Mouse (Mus musculus) kidney, adult 2 months (tissue): Measurements from ENCODE around the gene Mfsd5. TPM values are rescaled to one million over a fixed set of nuclear protein-coding genes. Genes with fewer than 3 reads are reported as not detected.
A peak's percentile ranks its signal among the peaks of the same experiment; 100 is the strongest.

Experiments
- DNase-seq: peaks from one replicate; pipeline ENCODE4 v3.0.0; 2021
- H3K27ac ChIP-seq: fragments of 200-500 bp; 2 replicates; pipeline ENCODE4 v1.5.1; 2012; ENCODE audit warnings: low read depth, low read length, control low read depth, inconsistent platforms; ENCODE audit not compliant: insufficient read depth
- H3K27me3 ChIP-seq: fragments of 200-500 bp; replicated peaks from 2 replicates; pipeline ENCODE4 v1.6.1; 2012; ENCODE audit warnings: mild to moderate bottlenecking, moderate library complexity, low read length, inconsistent platforms; ENCODE audit not compliant: control insufficient read depth, insufficient read depth
- H3K36me3 ChIP-seq: fragments of 200-500 bp; 2 replicates; pipeline ENCODE4 v1.6.1; 2012; ENCODE audit warnings: mild to moderate bottlenecking, moderate library complexity, low read length, inconsistent platforms; ENCODE audit not compliant: control insufficient read depth, insufficient read depth
- H3K4me1 ChIP-seq: fragments of 200-500 bp; 2 replicates; pipeline ENCODE4 v1.6.1; 2011; ENCODE audit warnings: low read length; ENCODE audit not compliant: control insufficient read depth, insufficient read depth
- H3K4me3 ChIP-seq: fragments of 200-500 bp; 2 replicates; pipeline ENCODE4 v1.5.1; 2011; ENCODE audit warnings: mild to moderate bottlenecking, low read depth, low read length, control low read depth; ENCODE audit not compliant: insufficient read depth
- CTCF ChIP-seq: fragments of 200-500 bp; conservative IDR thresholded peaks from 2 replicates; pipeline ENCODE4 v1.5.1; 2011; ENCODE audit warnings: low read depth, mild to moderate bottlenecking, control low read depth, low read length, moderate library complexity, mixed read lengths; ENCODE audit not compliant: insufficient read depth, insufficient read length
- POLR2A ChIP-seq: fragments of 200-500 bp; IDR thresholded peaks from one replicate; pipeline ENCODE4 v1.6.1; 2011; ENCODE audit warnings: low read depth, low read length, control low read depth
- WGBS: fragments of 180-500 bp; shearing (Covaris S2); methylation state at CpG from one replicate; pipeline ENCODE4 v1.1.7; 2018; 5-methylcytosine and 5-hydroxymethylcytosine counted together
- polyA plus RNA-seq: library from polyadenylated mRNA; depleted of rRNA; stranded (reverse); fragments of >200 nt; gene quantifications from 2 replicates; pipeline ENCODE4 v1.2.3, GENCODE M21; 2012; rRNA removed

The Mfsd5 gene
- polyA plus RNA-seq, 1 experiment = 66.5 TPM

GRCm38 (mm10) chr15:102315292-102315691 is 36.0 kb downstream of the Mfsd5 start:
- H3K4me3 ChIP-seq = no peak overlapping the region
- TF ChIP-seq POLR2A (no peak), CTCF (no peak)
- no peak overlapping the region for H3K27ac ChIP-seq
- peak; percentile 12 for DNase-seq
- H3K4me1 ChIP-seq = no peaks in the 10 kb centered on the region
- no peaks in the 10 kb centered on the region for H3K36me3 ChIP-seq
- WGBS = 85% methylated on average over 8 of the region's 8 CpGs
- no peaks in the 10 kb centered on the region for H3K27me3 ChIP-seq

GRCm38 (mm10) chr15:102316263-102316662 is 37.0 kb downstream of the Mfsd5 start:
- no peak overlapping the region for H3K27ac ChIP-seq
- peak; percentile 75 for DNase-seq
- peak; percentile 94 for TF ChIP-seq CTCF
- no peak for TF ChIP-seq POLR2A
- H3K36me3 ChIP-seq = no peaks in the 10 kb centered on the region
- H3K4me1 ChIP-seq = no peaks in the 10 kb centered on the region
- no peaks in the 10 kb centered on the region for H3K27me3 ChIP-seq
- H3K4me3 ChIP-seq = no peak overlapping the region
- 80% methylated on average over 6 of the region's 6 CpGs for WGBS

- Histone ChIP-seq H3K4me3 (peak overlapping the region; percentile 22; the same call in 1 of the 2 replicates), H3K4me1 (peaks cover 6% of the 10 kb centered on the region; the same call in 1 of the 2 replicates)
- WGBS = 77% methylated on average over 12 of the region's 12 CpGs
Measured at GRCm38 (mm10) chr15:102324654-102325473, 45.6 kb downstream of the Mfsd5 start.

GRCm38 (mm10) chr15:102326022-102326576 is 46.8 kb downstream of the Mfsd5 start, which contains the start of gene Pfdn5:
Gene Pfdn5, plus strand, starts transcription at chr15:102326116.
- Histone ChIP-seq H3K27ac (peak within 1 kb of the TSS; percentile 97), H3K36me3 (no peaks in the 10 kb centered on the region)
- TF ChIP-seq CTCF (peak; percentile 50), POLR2A (peak; percentile 15)

More at GRCm38 (mm10) chr15:102324654-102325473, 45.6 kb downstream of the Mfsd5 start:
- H3K27ac ChIP-seq = no peak overlapping the region
- peak; percentile 69 for DNase-seq
- H3K36me3 ChIP-seq = no peaks in the 10 kb centered on the region
- TF ChIP-seq CTCF (no peak), POLR2A (no peak)
- no peaks in the 10 kb centered on the region for H3K27me3 ChIP-seq

GRCm38 (mm10) chr15:102326892-102327291 is 47.6 kb downstream of the Mfsd5 start:
- no peaks in the 10 kb centered on the region for H3K36me3 ChIP-seq
- 35% methylated on average over 8 of the region's 8 CpGs for WGBS
- no peak for DNase-seq
- H3K4me3 ChIP-seq = peak overlapping the region; percentile 100
- no peak for TF ChIP-seq POLR2A
- no peak for TF ChIP-seq CTCF
- peaks cover 6% of the 10 kb centered on the region; the same call in 1 of the 2 replicates for H3K4me1 ChIP-seq
- H3K27me3 ChIP-seq = no peaks in the 10 kb centered on the region
- peak overlapping the region; percentile 97; the same call in 1 of the 2 replicates for H3K27ac ChIP-seq

More at GRCm38 (mm10) chr15:102326022-102326576, 46.8 kb downstream of the Mfsd5 start, which contains the start of gene Pfdn5:
- Histone ChIP-seq H3K4me1 (peaks cover 6% of the 10 kb centered on the region; the same call in 1 of the 2 replicates), H3K4me3 (peak within 1 kb of the TSS; percentile 100), H3K27me3 (no peaks in the 10 kb centered on the region)
- peak; percentile 91 for DNase-seq
- WGBS = under 1% methylated on average over 40 of the region's 40 CpGs

Other genes starting within 250 kb of the Mfsd5 start
- 92.1 and 124 TPM in 2 replicates for gene Eif4b, start 205.7 kb upstream of the Mfsd5 start, polyA plus RNA-seq
- gene Tns2, start 179.0 kb upstream of the Mfsd5 start, polyA plus RNA-seq = 124 and 143 TPM in 2 replicates
- gene Spryd3, start 143.2 kb upstream of the Mfsd5 start, polyA plus RNA-seq = 29.7 and 30.1 TPM in 2 replicates
- gene Igfbp6, start 135.1 kb upstream of the Mfsd5 start, polyA plus RNA-seq = 18.5 and 26.8 TPM in 2 replicates
- gene Soat2, start 128.9 kb upstream of the Mfsd5 start, polyA plus RNA-seq = 1.1 and 1.2 TPM in 2 replicates
- gene Zfp740, start 76.2 kb upstream of the Mfsd5 start, polyA plus RNA-seq = 29.1 and 30.3 TPM in 2 replicates
- 216 and 255 TPM in 2 replicates for gene Csad, start 74.7 kb upstream of the Mfsd5 start, polyA plus RNA-seq
- 2.7 and 11.1 TPM in 2 replicates for gene Itgb7, start 47.5 kb upstream of the Mfsd5 start, polyA plus RNA-seq
- gene Rarg, start 21.9 kb upstream of the Mfsd5 start, polyA plus RNA-seq = 21.2 and 25.6 TPM in 2 replicates
- gene Gm9918, start 8.9 kb upstream of the Mfsd5 start, polyA plus RNA-seq = 0.41 TPM in 2 replicates
- gene Espl1, start 16.8 kb downstream of the Mfsd5 start, polyA plus RNA-seq = 0.45 and 0.53 TPM in 2 replicates
- gene Pfdn5, start 46.7 kb downstream of the Mfsd5 start, polyA plus RNA-seq = 141 and 206 TPM in 2 replicates
- gene Myg1, start 52.3 kb downstream of the Mfsd5 start, polyA plus RNA-seq = 70.0 and 72.6 TPM in 2 replicates
- gene Aaas, start 71.3 kb downstream of the Mfsd5 start, polyA plus RNA-seq = 31.1 and 38.1 TPM in 2 replicates
- 0.05 and 0.06 TPM in 2 replicates for gene Sp7, start 87.7 kb downstream of the Mfsd5 start, polyA plus RNA-seq
- 15.7 and 17.6 TPM in 2 replicates for gene Sp1, start 126.7 kb downstream of the Mfsd5 start, polyA plus RNA-seq
- gene Amhr2, start 165.9 kb downstream of the Mfsd5 start, polyA plus RNA-seq = 0.67 and 1.4 TPM in 2 replicates
- gene Prr13, start 179.6 kb downstream of the Mfsd5 start, polyA plus RNA-seq = 181 and 204 TPM in 2 replicates
- gene Pcbp2, start 191.1 kb downstream of the Mfsd5 start, polyA plus RNA-seq = 572 and 616 TPM in 2 replicates
- not detected in 2 replicates for gene Gm10337, start 224.3 kb downstream of the Mfsd5 start, polyA plus RNA-seq
- gene Map3k12, start 237.6 kb downstream of the Mfsd5 start, polyA plus RNA-seq = 7.7 and 9.0 TPM in 2 replicates
- 54.9 and 62.1 TPM in 2 replicates for gene Tarbp2, start 238.7 kb downstream of the Mfsd5 start, polyA plus RNA-seq
- 3.4 and 5.6 TPM in 2 replicates for gene Npff, start 245.5 kb downstream of the Mfsd5 start, polyA plus RNA-seq